Mouse (Mus musculus) granulocyte monocyte progenitor cell, adult 5-6 weeks (primary cell): ENCODE results near the gene Il31. TPM values are rescaled to one million over a fixed set of nuclear protein-coding genes. Genes with fewer than 3 reads are reported as not detected.
"Not testable (repeated sequence)": the region's sequence is repeated elsewhere in the genome, so short reads cannot be mapped to it uniquely, and the experiment has no call there.

ENCODE experiments used
- ATAC-seq: replicated peaks from 2 replicates; pipeline ENCODE4 v1.8.0; 2016; ENCODE audit warnings: mild to moderate bottlenecking, moderate TSS enrichment, inconsistent platforms; ENCODE audit not compliant: poor library complexity, severe bottlenecking
- total RNA-seq, 2 experiments: library from RNA; stranded (forward) in 1 of 2; stranded (reverse) in 1 of 2; fragments of 200-712, 200-1000 nt in 1 of 2; fragments of >200 nt in 1 of 2; fragmentation: Nextera tagmentation in 1 of 2; gene quantifications; 2 replicates each; pipeline ENCODE4 v1.2.3; 2014 to 2017

The Il31 gene
- not detected in 2 replicates for total RNA-seq (2014; fragmentation: Nextera tagmentation)
- not detected in 2 replicates for total RNA-seq (2017)

DNA sequence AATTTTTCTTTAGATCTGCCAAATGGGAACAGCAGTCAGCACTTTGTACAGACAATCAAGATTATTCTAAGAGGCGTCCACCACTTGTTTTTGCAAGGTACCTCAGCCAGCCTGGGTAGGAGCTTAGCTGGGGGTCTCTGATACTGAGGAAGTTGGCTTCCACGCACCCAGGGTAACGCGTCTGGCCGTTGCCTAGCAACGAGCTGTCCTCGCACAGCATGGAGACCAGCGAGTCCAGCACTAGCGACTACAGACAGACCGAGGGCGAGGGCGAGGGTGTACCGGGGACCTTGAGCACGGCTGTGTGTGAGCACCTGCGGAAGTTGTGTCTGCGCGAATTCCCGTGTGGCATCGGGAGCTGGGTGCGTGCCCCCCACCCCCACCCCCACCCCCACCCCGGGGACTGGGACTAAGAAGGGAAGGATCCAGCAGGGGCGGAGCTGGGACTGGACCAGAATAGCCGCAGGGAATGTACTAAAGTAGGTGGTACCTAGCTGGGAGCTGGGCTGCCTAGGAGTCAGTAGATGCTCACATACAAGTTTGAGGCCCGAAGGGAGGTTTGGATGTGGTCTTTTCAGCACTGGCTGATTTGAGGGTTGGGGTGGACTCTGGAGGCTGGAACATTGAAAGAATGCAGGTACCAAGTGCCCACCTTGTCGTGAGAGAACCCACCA is at the start of gene Il31, which contains the start of gene Lrrc43:
Gene Il31, minus strand, starts transcription at position 378 of the 674 bp plus-strand sequence.
Gene Lrrc43, plus strand, starts transcription at position 194 of the 674 bp plus-strand sequence.
- ATAC-seq: peak; percentile 51

DNA sequence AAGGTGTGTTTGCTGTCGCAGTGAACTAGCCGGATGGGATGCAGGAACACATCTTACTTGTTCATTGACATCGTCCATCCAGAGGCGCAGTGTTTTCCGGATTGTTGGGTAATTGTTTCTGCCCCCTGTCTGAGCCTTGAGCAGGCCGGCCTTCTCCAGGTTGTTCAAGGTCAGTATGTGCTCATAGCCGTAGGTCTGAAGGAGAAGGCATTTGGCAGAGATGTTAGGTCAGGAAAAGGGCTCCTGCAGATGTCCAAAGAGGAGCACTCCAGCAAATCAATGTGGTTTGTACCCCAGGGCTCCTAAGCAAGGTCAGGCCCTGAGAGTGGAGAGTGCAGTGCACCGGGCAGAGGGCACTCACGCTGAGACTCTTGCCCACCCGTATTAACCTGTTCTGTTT is 44.5 kb upstream of the Il31 start:
- no peak for ATAC-seq

- ATAC-seq: no peak
These were observed 40.8 kb upstream of the Il31 start for GRCm38 (mm10) chr5:123530056-123530455.

DNA sequence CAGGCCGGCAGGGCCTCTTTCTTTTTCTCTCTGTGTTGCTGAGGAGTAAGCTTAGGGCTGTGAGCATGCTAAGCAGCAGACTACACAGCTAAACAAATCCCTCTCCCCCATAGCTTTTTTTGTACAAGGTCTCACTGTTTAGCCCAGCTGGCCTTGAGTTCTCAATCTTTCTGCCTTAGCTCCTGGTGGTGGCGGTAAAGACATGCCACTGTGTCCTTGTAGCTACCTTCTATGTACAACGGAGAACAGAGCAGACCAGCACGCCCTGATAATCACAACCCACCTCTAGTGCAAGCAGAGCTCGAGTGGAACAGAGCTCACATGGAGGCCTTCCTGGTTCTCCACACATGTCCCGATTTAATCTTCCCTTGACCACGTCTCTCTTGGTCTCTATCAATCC is 39.4 kb upstream of the Il31 start:
- no peak for ATAC-seq

DNA sequence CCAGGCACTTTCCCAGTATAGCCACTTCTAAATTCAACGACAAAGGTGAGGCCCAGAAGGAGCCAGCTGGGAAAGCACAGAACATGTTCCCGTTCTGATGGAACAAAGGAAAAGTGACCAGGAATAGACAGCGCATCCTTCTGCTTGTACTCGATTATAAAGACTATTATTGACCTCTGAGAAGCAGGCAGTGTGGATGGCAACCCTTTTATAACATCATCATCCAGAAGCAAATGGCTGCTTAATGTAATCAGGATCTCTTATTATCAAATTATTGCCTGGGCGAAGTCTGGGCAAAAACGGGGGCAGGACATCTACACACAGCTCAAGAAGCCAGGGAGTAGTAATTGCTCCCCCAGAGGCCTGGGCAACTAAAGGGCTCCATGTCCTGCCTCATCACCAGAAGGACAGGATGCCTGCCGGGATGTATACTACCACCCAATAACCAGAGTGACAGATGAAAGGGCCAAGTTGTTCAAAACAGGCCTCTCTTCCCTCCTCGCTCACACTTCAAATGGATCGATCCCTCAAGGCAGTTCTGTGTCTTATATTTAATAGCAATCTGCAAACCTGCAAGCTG is 36.7 kb upstream of the Il31 start:
- ATAC-seq: no peak

DNA sequence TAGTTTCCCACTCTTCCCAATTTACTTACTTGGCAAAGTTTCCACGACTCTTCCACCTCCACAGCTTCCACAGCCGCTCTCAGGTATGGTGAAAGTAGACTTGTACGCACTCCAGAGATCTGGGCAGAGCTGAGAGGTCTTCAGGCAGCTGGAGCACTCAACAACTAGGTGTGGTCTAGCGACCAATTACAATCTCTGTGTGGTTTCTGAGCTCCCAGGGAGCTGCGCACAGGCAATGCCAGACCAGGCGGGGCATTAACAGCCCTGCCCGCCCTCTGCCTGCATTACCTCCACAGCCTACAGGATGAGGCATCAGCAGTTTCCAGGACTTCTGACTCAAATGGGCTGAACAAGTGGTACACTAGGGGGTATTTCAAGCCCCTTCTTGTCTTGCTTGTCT is 36.0 kb upstream of the Il31 start, which contains the start of gene Gm49027:
Gene Gm49027, minus strand, starts transcription at position 208 of the 400 bp plus-strand sequence.
- ATAC-seq: no peak

DNA sequence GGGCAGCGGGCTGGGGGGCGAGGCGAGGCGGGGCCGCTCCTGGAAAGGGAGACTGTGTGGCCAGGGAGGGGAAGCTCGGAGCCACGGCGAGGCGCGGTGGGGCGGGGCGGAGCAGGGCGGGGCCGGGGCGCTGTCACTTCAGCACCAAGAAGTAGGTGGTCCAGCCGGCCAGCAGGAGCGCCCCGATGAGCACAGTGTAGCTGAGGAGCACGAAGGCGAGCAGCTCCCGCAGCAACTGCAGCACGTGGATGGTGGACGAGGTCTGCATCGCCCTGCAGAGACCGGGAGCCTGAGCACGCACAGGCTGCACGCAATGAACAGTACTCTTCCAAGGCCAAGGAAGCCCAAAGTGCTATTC is 35.1 kb upstream of the Il31 start:
- peak; percentile 80 for ATAC-seq

DNA sequence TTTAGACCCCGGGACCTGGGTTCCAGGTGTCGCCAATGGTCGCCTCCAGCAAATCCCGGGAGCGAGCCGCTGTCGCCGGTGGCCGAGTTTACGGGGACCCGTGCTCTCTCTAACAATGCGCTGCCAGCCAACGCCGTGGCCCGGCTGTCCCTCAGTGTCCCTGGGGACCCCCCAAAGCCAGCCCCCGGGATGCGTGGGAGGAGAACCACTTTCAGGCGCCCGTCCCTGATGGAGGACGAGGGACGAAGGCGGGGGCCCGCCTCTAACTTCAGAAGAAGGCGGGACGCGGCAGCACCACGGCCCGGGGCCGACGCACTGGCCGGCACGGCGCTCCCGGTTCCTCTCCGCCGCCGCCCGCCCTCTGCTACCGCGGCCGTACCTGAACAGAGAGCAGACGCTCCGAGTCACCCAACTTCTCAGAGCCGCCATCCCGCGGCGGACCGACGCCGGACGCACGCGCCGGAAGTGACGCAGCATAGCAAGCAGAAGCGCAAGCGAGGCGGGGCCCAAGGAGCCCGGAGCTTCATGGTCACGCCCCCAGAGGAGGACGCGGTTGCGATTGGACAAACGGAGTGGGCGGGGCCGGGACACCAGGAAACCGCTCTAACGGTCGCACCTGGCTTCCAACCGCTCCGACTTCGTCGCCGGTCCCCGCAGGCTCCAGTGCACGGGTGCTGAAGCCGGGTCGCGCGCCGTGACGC is 34.6 kb upstream of the Il31 start, which contains the start of gene Diablo:
Gene Diablo, minus strand, starts transcription at position 485 of the 701 bp plus-strand sequence.
- peak; percentile 94 for ATAC-seq

- ATAC-seq: no peak
These were observed 32.9 kb upstream of the Il31 start for GRCm38 (mm10) chr5:123522166-123522565.

- no peak for ATAC-seq
These were observed 32.3 kb upstream of the Il31 start for GRCm38 (mm10) chr5:123521621-123522020.

- no peak for ATAC-seq
These were observed 31.4 kb upstream of the Il31 start for GRCm38 (mm10) chr5:123520666-123521065.

DNA sequence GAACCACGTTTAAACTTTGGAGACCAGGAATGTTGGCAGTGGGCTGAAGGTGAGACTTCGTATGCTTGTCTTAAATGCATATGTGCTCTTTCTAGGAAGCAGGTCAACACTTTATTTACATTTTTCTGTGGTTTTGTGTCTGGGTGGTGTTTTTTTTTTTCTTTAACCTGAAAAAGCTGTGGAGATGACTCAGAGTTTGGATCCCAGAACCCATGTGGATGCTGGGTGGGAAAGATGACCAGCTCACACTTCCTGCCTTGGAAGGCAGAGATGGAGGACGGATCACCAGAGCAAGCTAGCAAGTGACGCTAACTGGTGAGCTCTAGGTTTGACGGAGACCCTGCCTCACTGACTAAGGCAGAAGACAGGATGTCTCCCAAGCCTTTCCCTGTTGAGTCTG is 25.6 kb upstream of the Il31 start:
- ATAC-seq: no peak

- ATAC-seq: no peak
These were observed 22.8 kb upstream of the Il31 start for GRCm38 (mm10) chr5:123512102-123512501.

GRCm38 (mm10) chr5:123511426-123511825 is 22.1 kb upstream of the Il31 start:
- ATAC-seq: not testable (repeated sequence)

GRCm38 (mm10) chr5:123510160-123510559 is 20.9 kb upstream of the Il31 start, which contains the start of gene B3gnt4:
TSS of gene B3gnt4 (plus strand) at chr5:123510460.
- no peak for ATAC-seq

- ATAC-seq: no peak
These were observed 19.6 kb upstream of the Il31 start for GRCm38 (mm10) chr5:123508921-123509320.

DNA sequence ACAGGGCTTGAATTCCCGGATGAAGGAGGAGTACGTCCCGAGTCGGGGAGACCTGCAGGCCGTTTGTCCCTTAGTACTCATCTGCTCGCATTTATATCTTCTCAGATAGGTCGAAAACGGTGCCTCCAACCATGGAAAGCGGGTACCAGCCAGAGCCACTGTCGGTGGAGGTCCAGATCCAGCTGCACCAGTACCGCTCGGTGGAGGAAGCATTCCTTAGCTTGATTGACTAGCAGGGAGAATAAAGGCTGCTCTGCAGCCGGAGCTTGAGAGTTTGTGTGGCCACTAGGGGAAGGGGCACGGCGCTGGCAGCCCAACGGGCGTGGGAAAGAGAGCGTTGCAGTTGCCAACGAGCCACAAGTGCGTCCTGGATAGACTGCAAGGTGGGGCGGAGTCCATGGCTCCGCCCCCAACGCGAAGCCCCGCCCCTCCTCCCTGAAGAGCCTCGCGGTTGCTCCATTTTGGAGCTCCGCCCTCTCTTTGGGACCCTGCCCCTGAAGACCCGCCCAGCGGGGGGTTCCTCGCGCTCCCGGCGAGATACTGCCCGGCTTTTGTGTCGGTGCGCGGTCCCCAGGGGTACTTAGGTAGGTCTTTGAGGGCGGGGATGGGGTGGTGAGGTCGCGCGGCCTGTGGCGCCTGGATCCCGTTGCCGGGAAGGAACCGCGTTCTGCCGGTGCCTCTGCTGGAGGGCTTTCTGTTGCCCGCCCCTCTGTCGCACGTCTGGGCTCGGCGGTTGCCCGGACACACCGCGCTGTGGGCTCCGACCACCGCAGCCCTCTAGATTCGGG is 18.8 kb upstream of the Il31 start:
- ATAC-seq: peak; percentile 91

- ATAC-seq: no peak
These were observed 12.7 kb upstream of the Il31 start for GRCm38 (mm10) chr5:123501973-123502372.

GRCm38 (mm10) chr5:123499717-123500116 is 10.4 kb upstream of the Il31 start:
- ATAC-seq: peak; percentile 37

DNA sequence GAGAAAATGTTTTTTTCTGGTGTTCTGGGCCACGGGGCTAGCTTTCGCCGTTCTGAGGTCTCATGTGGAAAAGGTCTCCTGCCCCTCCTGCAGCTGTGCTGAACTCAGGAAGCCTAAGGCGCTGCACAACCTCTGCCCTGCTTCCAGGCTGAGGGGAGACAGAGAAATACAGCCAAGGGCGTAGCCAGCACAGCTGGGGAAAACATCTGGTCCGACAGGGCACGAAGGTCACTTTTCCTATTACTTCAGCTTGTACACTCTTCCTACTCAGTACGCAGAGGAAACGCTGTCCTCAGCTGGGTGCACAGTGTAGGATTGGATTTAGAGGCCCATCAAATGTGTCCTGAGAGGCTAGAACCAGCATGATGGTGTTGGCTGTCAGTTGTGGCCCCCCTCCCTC is 646 bp upstream of the Il31 start:
- ATAC-seq: no peak
